Comparison of ENCODE assay signal across 19 mouse cellular contexts in genomic region chr2:46669517-46670291, GRCm38 (mm10).
DNase-seq lines count a peak whose midpoint lies in the region; ATAC-seq and TF ChIP-seq lines count a peak whose summit lies in the region.
"Had no signal": no experiment of that assay in that cellular context is flagged by ENCODE, and none has a peak within 500 bp of the region (broad histone marks: within the 10 kb centered on the region; RNA-seq: fewer than 3 reads in every experiment).

No protein-coding gene starts in this region.

- no peaks in the 10 kb centered on the region for H3K27me3 ChIP-seq in testis, adult 2 months (ENCODE audit: control insufficient read depth, insufficient read depth, low read length)
- no peaks in the 10 kb centered on the region for H3K27me3 ChIP-seq in hindbrain, embryonic 10.5 days (ENCODE audit: insufficient read depth, poor library complexity, severe bottlenecking)
- no peaks in the 10 kb centered on the region for H3K27me3 ChIP-seq in midbrain, embryonic 11.5 days (ENCODE audit: control insufficient read depth, insufficient read depth, low read length)
- H3K27me3 ChIP-seq: CH12.LX; embryonic facial prominence, embryonic 13.5 days; forebrain, embryonic 12.5 days; limb, embryonic 15.5 days; stomach, embryonic 15.5 days had no signal

- no peaks in the 10 kb centered on the region for H3K36me3 ChIP-seq in testis, adult 2 months (ENCODE audit: control insufficient read depth, insufficient read depth, low read length)
- no peaks in the 10 kb centered on the region for H3K36me3 ChIP-seq in hindbrain, embryonic 10.5 days
- H3K36me3 ChIP-seq in midbrain, embryonic 11.5 days (ENCODE audit: control insufficient read depth, insufficient read depth, low read length) = no peaks in the 10 kb centered on the region
- H3K36me3 ChIP-seq: embryonic facial prominence, embryonic 13.5 days; forebrain, embryonic 12.5 days; heart, embryonic 10.5 days; limb, embryonic 15.5 days; stomach, embryonic 15.5 days had no signal

- no peaks in the 10 kb centered on the region for H3K9me3 ChIP-seq in hindbrain, embryonic 10.5 days
- H3K9me3 ChIP-seq in midbrain, embryonic 11.5 days (ENCODE audit: control insufficient read depth, low read length) = no peaks in the 10 kb centered on the region
- H3K9me3 ChIP-seq: embryonic facial prominence, embryonic 13.5 days; forebrain, embryonic 12.5 days; heart, embryonic 10.5 days; limb, embryonic 15.5 days; stomach, embryonic 15.5 days had no signal

- DNase-seq in testis, postnatal 10 days (ENCODE audit: low spot score) = no peak
- peak; percentile 53 for DNase-seq in hindbrain, embryonic 10.5 days (ENCODE audit: low spot score)
- DNase-seq in midbrain, embryonic 11.5 days (ENCODE audit: low spot score, missing footprints) = peak; percentile 89
- DNase-seq in spleen, postnatal 36 days (ENCODE audit: low spot score in 2 of 2) = no peak
- no peak for DNase-seq in adrenal gland, adult 2 months
- no peak for DNase-seq in gastrocnemius, adult 2 months
- DNase-seq: cerebellum, adult 8-10 months; kidney, adult 8-10 months; thymus, postnatal 36 days had no signal

- TF ChIP-seq CTCF in testis, adult 2 months (IDR thresholded peaks at IDR 0.05; ENCODE audit: control insufficient read depth, insufficient read depth, insufficient replicate concordance, low read depth, low read length) = no peak
- no peak for TF ChIP-seq CTCF in gastrocnemius, adult 2 months (IDR thresholded peaks at IDR 0.05)

- peak; percentile 78 for ATAC-seq in midbrain, embryonic 11.5 days (ENCODE audit: low FRiP score)
- ATAC-seq: activated CD4-positive, CD25-positive, alpha-beta regulatory T cell, adult 4 months had no signal

- 0 out of 2 replicates have a peak overlapping the region, but pooled peaks have one; percentile 4 for H3K27ac ChIP-seq in testis, adult 2 months (ENCODE audit: control insufficient read depth, insufficient read depth, low read depth, low read length)
- peak overlapping the region; percentile 42; the same call in 1 of the 2 replicates for H3K27ac ChIP-seq in hindbrain, embryonic 10.5 days
- H3K27ac ChIP-seq in midbrain, embryonic 11.5 days (ENCODE audit: low read depth, low read length) = no peak overlapping the region; the same call in 1 of the 2 replicates
- H3K27ac ChIP-seq in gastrocnemius, adult 2 months = no peak overlapping the region
- H3K27ac ChIP-seq: embryonic facial prominence, embryonic 13.5 days; forebrain, embryonic 12.5 days; heart, embryonic 10.5 days; left cerebral cortex, adult 2 months; limb, embryonic 15.5 days; macrophage; stomach, embryonic 15.5 days had no signal

- no peak overlapping the region for H3K9ac ChIP-seq in midbrain, embryonic 11.5 days (ENCODE audit: low read length)
- H3K9ac ChIP-seq: embryonic facial prominence, embryonic 13.5 days; forebrain, embryonic 12.5 days; limb, embryonic 15.5 days; stomach, embryonic 15.5 days had no signal

- peak overlapping the region; percentile 29 for H3K4me3 ChIP-seq in testis, adult 2 months (ENCODE audit: control insufficient read depth, low read depth, low read length)
- H3K4me3 ChIP-seq in hindbrain, embryonic 10.5 days = no peak overlapping the region
- H3K4me3 ChIP-seq in midbrain, embryonic 11.5 days (ENCODE audit: low read depth, low read length) = no peak overlapping the region
- H3K4me3 ChIP-seq in gastrocnemius, adult 2 months = no peak overlapping the region
- H3K4me3 ChIP-seq: embryonic facial prominence, embryonic 13.5 days; forebrain, embryonic 12.5 days; heart, embryonic 10.5 days; left cerebral cortex, adult 2 months; limb, embryonic 15.5 days; stomach, embryonic 15.5 days had no signal

- TF ChIP-seq POLR2A in testis, adult 2 months (IDR thresholded peaks at IDR 0.05; ENCODE audit: control insufficient read depth, low read depth, low read length) = no peak

- H3K4me1 ChIP-seq in testis, adult 2 months (ENCODE audit: control insufficient read depth, insufficient read depth, low read length) = no peaks in the 10 kb centered on the region
- peaks cover 40% of the 10 kb centered on the region for H3K4me1 ChIP-seq in hindbrain, embryonic 10.5 days (replicated peaks)
- H3K4me1 ChIP-seq in midbrain, embryonic 11.5 days (ENCODE audit: control insufficient read depth, insufficient read depth, low read length) = peaks cover 12% of the 10 kb centered on the region; the same call in 1 of the 2 replicates
- H3K4me1 ChIP-seq: heart, embryonic 10.5 days; limb, embryonic 15.5 days had no signal

- H3K4me2 ChIP-seq in midbrain, embryonic 11.5 days = no peak overlapping the region
- H3K4me2 ChIP-seq: embryonic facial prominence, embryonic 13.5 days; forebrain, embryonic 12.5 days; limb, embryonic 15.5 days; stomach, embryonic 15.5 days had no signal

- WGBS in hindbrain, embryonic 10.5 days = 32% methylated on average over 13 of the region's 13 CpGs
- 44% methylated on average over 13 of the region's 13 CpGs for WGBS in midbrain, embryonic 11.5 days

- intact Hi-C loops in gastrocnemius, adult 2 months (cut with DNase I) = no loop called here

Comparison
In these comparisons a context has a peak if more than half of its experiments do, and no peak if none do; other contexts are left out.
1. H3K27ac ChIP-seq: peak in testis, adult 2 months (single experiment) and hindbrain, embryonic 10.5 days (single experiment); none in midbrain, embryonic 11.5 days (single experiment) and gastrocnemius, adult 2 months (single experiment).
2. DNase-seq: peak in hindbrain, embryonic 10.5 days (single experiment) and midbrain, embryonic 11.5 days (single experiment); none in testis, postnatal 10 days (single experiment), spleen, postnatal 36 days (0 of 2), adrenal gland, adult 2 months (single experiment) and gastrocnemius, adult 2 months (single experiment).